Mouse (Mus musculus) kidney, postnatal 0 days (tissue): ENCODE data around the gene Rnf144a. TPM values are rescaled to one million over a fixed set of nuclear protein-coding genes. Genes with fewer than 3 reads are reported as not detected.

Experiments
- ATAC-seq: fragments of 200-750 bp; cut with Nextera tagmentation; replicated peaks from 2 replicates; pipeline ENCODE4 v1.8.0; 2017; ENCODE audit warnings: low read depth, moderate number of reproducible peaks, moderate TSS enrichment, moderate library complexity; ENCODE audit not compliant: low FRiP score
- DNase-seq: peaks from one replicate; pipeline ENCODE4 v3.0.0-alpha.2; 2016; ENCODE audit warnings: low spot score
- H3K27ac ChIP-seq: fragments of 300-500 bp; sonication (generic); 2 replicates; pipeline ENCODE4 v1.5.1; 2014; ENCODE audit warnings: mild to moderate bottlenecking
- H3K27me3 ChIP-seq: fragments of 300-500 bp; sonication (generic); 2 replicates; pipeline ENCODE4 v1.6.1; 2014; ENCODE audit warnings: low read length, mixed read lengths; ENCODE audit not compliant: insufficient read depth
- H3K36me3 ChIP-seq: fragments of 300-500 bp; sonication (generic); 2 replicates; pipeline ENCODE4 v1.6.1; 2014; ENCODE audit warnings: low read length, mixed read lengths; ENCODE audit not compliant: insufficient read depth
- H3K4me1 ChIP-seq: fragments of 300-500 bp; sonication (generic); replicated peaks from 2 replicates; pipeline ENCODE4 v1.6.1; 2014; ENCODE audit warnings: antibody characterized with exemption, low read length, mixed read lengths; ENCODE audit not compliant: insufficient read depth
- H3K4me2 ChIP-seq: fragments of 300-500 bp; sonication (generic); 2 replicates; pipeline ENCODE4 v1.6.1; 2014; ENCODE audit warnings: mild to moderate bottlenecking, low read length, moderate library complexity, mixed read lengths
- H3K4me3 ChIP-seq: fragments of 300-500 bp; sonication (generic); replicated peaks from 2 replicates; pipeline ENCODE4 v1.5.1; 2014; ENCODE audit warnings: low read depth, low read length
- H3K9ac ChIP-seq: fragments of 300-500 bp; sonication (generic); 2 replicates; pipeline ENCODE4 v1.6.1; 2014; ENCODE audit warnings: low read depth, low read length
- H3K9me3 ChIP-seq: fragments of 300-500 bp; sonication (generic); replicated peaks from 2 replicates; pipeline ENCODE4 v1.6.1; 2016; ENCODE audit warnings: low read length, inconsistent platforms, mixed read lengths
- CTCF ChIP-seq: IDR thresholded peaks from 2 replicates; pipeline ENCODE4 v1.5.1; 2016; ENCODE audit warnings: antibody characterized with exemption, low read depth, mild to moderate bottlenecking, moderate library complexity
- WGBS: fragments of 180-500 bp; shearing (Covaris S2); extraction: QIAGEN DNeasy Blood & Tissue Kit; methylation state at CpG from one replicate; pipeline ENCODE4 v1.1.7; 2014; 5-methylcytosine and 5-hydroxymethylcytosine counted together
- polyA plus RNA-seq: library from polyadenylated mRNA; unstranded; fragments of >200 nt; fragmentation: Nextera tagmentation; extraction: Ambion mirVana; gene quantifications from 2 replicates; pipeline ENCODE4 v1.2.1, GENCODE M21; 2015

Rnf144a gene
- polyA plus RNA-seq, 1 experiment from 2014 or later, result 19.2 TPM

GRCm38 (mm10) chr12:26365531-26366315 lies 49.3 kb downstream of the Rnf144a start:
- H3K9me3 ChIP-seq, result no peaks in the 10 kb centered on the region
- DNase-seq (no peak), ATAC-seq (no peak)
- no peak for TF ChIP-seq CTCF
- WGBS, result 79% methylated on average over 3 of the region's 3 CpGs
- no peak overlapping the region for H3K27ac ChIP-seq
- H3K4me1 ChIP-seq, result no peaks in the 10 kb centered on the region
- H3K4me3 ChIP-seq, result no peak overlapping the region
- no peak overlapping the region for H3K9ac ChIP-seq
- H3K27me3 ChIP-seq, result no peaks in the 10 kb centered on the region
- H3K4me2 ChIP-seq, result no peak overlapping the region
- H3K36me3 ChIP-seq, result no peaks in the 10 kb centered on the region

- DNase-seq (no peak), ATAC-seq (no peak)
- H3K27me3 ChIP-seq, result no peaks in the 10 kb centered on the region
- no peak overlapping the region for H3K27ac ChIP-seq
- WGBS, result 61% methylated on average over 5 of the region's 5 CpGs
- no peaks in the 10 kb centered on the region for H3K9me3 ChIP-seq
- no peak overlapping the region for H3K4me3 ChIP-seq
- no peaks in the 10 kb centered on the region for H3K36me3 ChIP-seq
- no peak overlapping the region for H3K4me2 ChIP-seq
- no peak overlapping the region for H3K9ac ChIP-seq
- H3K4me1 ChIP-seq, result no peaks in the 10 kb centered on the region
- TF ChIP-seq CTCF, result no peak
These were observed 50.2 kb downstream of the Rnf144a start for GRCm38 (mm10) chr12:26364822-26365221.

- no peaks in the 10 kb centered on the region for H3K27me3 ChIP-seq
- no peak for TF ChIP-seq CTCF
- ATAC-seq (peak; percentile 40; the same call in 1 of the 2 replicates), DNase-seq (peak; percentile 59)
- 57% methylated on average over 10 of the region's 10 CpGs for WGBS
- peaks cover 4% of the 10 kb centered on the region; the same call in 1 of the 2 replicates for H3K4me1 ChIP-seq
- no peak overlapping the region for H3K4me2 ChIP-seq
- peak overlapping the region; percentile 9; the same call in 1 of the 2 replicates for H3K27ac ChIP-seq
- no peak overlapping the region for H3K9ac ChIP-seq
- H3K4me3 ChIP-seq, result no peak overlapping the region
- H3K9me3 ChIP-seq, result no peaks in the 10 kb centered on the region
- no peaks in the 10 kb centered on the region for H3K36me3 ChIP-seq
These were observed 54.0 kb downstream of the Rnf144a start for GRCm38 (mm10) chr12:26360946-26361523.

- H3K4me1 ChIP-seq, result peaks cover 4% of the 10 kb centered on the region; the same call in 1 of the 2 replicates
- no peak for DNase-seq
- WGBS, result 83% methylated on average over 5 of the region's 5 CpGs
These were observed 55.2 kb downstream of the Rnf144a start for GRCm38 (mm10) chr12:26359817-26360216.

GRCm38 (mm10) chr12:26359241-26359640 lies 55.8 kb downstream of the Rnf144a start:
- Histone ChIP-seq H3K4me1 (peaks cover 4% of the 10 kb centered on the region; the same call in 1 of the 2 replicates), H3K4me2 (no peak overlapping the region), H3K27ac (no peak overlapping the region), H3K9ac (no peak overlapping the region), H3K4me3 (no peak overlapping the region), H3K9me3 (no peaks in the 10 kb centered on the region), H3K27me3 (no peaks in the 10 kb centered on the region), H3K36me3 (no peaks in the 10 kb centered on the region)
- no peak for DNase-seq
- 100% methylated on average over 2 of the region's 2 CpGs for WGBS
- TF ChIP-seq CTCF, result no peak
- no peak for ATAC-seq

More at GRCm38 (mm10) chr12:26359817-26360216, 55.2 kb downstream of the Rnf144a start:
- no peaks in the 10 kb centered on the region for H3K36me3 ChIP-seq
- H3K4me2 ChIP-seq, result no peak overlapping the region
- H3K27me3 ChIP-seq, result no peaks in the 10 kb centered on the region
- no peaks in the 10 kb centered on the region for H3K9me3 ChIP-seq
- H3K4me3 ChIP-seq, result no peak overlapping the region
- no peak for ATAC-seq
- no peak for TF ChIP-seq CTCF
- H3K27ac ChIP-seq, result no peak overlapping the region
- no peak overlapping the region for H3K9ac ChIP-seq

- TF ChIP-seq CTCF, result no peak
- Histone ChIP-seq H3K27ac (0 out of 2 replicates have a peak overlapping the region, but pooled peaks have one; percentile 54), H3K9ac (no peak overlapping the region), H3K9me3 (no peaks in the 10 kb centered on the region), H3K4me3 (no peak overlapping the region), H3K27me3 (no peaks in the 10 kb centered on the region), H3K4me2 (no peak overlapping the region), H3K4me1 (peaks cover 4% of the 10 kb centered on the region; the same call in 1 of the 2 replicates), H3K36me3 (no peaks in the 10 kb centered on the region)
- ATAC-seq (no peak), DNase-seq (no peak)
- WGBS, result 93% methylated on average over 4 of the region's 4 CpGs
These were observed 57.8 kb downstream of the Rnf144a start for GRCm38 (mm10) chr12:26357246-26357645.
